Mouse (Mus musculus) forelimb bud, embryonic 11.5 days (tissue): ENCODE data around the gene St3gal4.
A peak's percentile ranks its signal among the peaks of the same experiment; 100 is the strongest.

Experiments used
- DNase-seq: peaks from one replicate; pipeline ENCODE4 v3.0.0-alpha.2; 2012; ENCODE audit warnings: low read depth, low spot score

The St3gal4 gene

GRCm38 (mm10) chr9:35128995-35129418, 9.9 kb upstream of the St3gal4 start:
- DNase-seq: no peak

- no peak for DNase-seq
Observed at GRCm38 (mm10) chr9:35128564-35128963, 9.5 kb upstream of the St3gal4 start.

GRCm38 (mm10) chr9:35127561-35127960, 8.5 kb upstream of the St3gal4 start:
- no peak for DNase-seq

GRCm38 (mm10) chr9:35127147-35127546, 8.1 kb upstream of the St3gal4 start:
- no peak for DNase-seq

- DNase-seq: no peak
Observed at GRCm38 (mm10) chr9:35124678-35124955, 5.5 kb upstream of the St3gal4 start.

GRCm38 (mm10) chr9:35123804-35124677, 5.0 kb upstream of the St3gal4 start:
- no peak for DNase-seq

- no peak for DNase-seq
Observed at GRCm38 (mm10) chr9:35123456-35123803, 4.4 kb upstream of the St3gal4 start.

- DNase-seq: no peak
Observed at GRCm38 (mm10) chr9:35122551-35123266, 3.6 kb upstream of the St3gal4 start.

GRCm38 (mm10) chr9:35118563-35118962, 505 bp downstream of the St3gal4 start:
- no peak for DNase-seq

GRCm38 (mm10) chr9:35117384-35118295, 1.4 kb downstream of the St3gal4 start:
- peak; percentile 6 for DNase-seq

GRCm38 (mm10) chr9:35116391-35117381, 2.4 kb downstream of the St3gal4 start:
- peak; percentile 78 for DNase-seq

- no peak for DNase-seq
Observed at GRCm38 (mm10) chr9:35115804-35116203, 3.3 kb downstream of the St3gal4 start.

GRCm38 (mm10) chr9:35115299-35115698, 3.8 kb downstream of the St3gal4 start:
- no peak for DNase-seq

- no peak for DNase-seq
Observed at GRCm38 (mm10) chr9:35114234-35114633, 4.8 kb downstream of the St3gal4 start.

- DNase-seq: peak; percentile 80
Observed at GRCm38 (mm10) chr9:35111941-35112595, 7.0 kb downstream of the St3gal4 start.

GRCm38 (mm10) chr9:35111446-35111845, 7.6 kb downstream of the St3gal4 start:
- no peak for DNase-seq

GRCm38 (mm10) chr9:35110567-35110966, 8.5 kb downstream of the St3gal4 start:
- DNase-seq: no peak

GRCm38 (mm10) chr9:35110051-35110450, 9.0 kb downstream of the St3gal4 start:
- DNase-seq: no peak

- peak; percentile 73 for DNase-seq
Observed at GRCm38 (mm10) chr9:35108916-35109315, 10.2 kb downstream of the St3gal4 start.

GRCm38 (mm10) chr9:35108066-35108465, 11.0 kb downstream of the St3gal4 start:
- DNase-seq: no peak
